Mouse (Mus musculus) liver, embryonic 18 days (tissue): Measurements from ENCODE around the gene Edn2. TPM values are rescaled to one million over a fixed set of nuclear protein-coding genes. Genes with fewer than 3 reads are reported as not detected.

Source experiments
- polyA plus RNA-seq: library from polyadenylated mRNA; depleted of rRNA; stranded (reverse); fragments of >200 nt; gene quantifications from 2 replicates; pipeline ENCODE4 v1.2.3, GENCODE M21; 2012; rRNA removed

The Edn2 gene
- polyA plus RNA-seq, result 0.06 and 0.08 TPM in 2 replicates

DNA sequence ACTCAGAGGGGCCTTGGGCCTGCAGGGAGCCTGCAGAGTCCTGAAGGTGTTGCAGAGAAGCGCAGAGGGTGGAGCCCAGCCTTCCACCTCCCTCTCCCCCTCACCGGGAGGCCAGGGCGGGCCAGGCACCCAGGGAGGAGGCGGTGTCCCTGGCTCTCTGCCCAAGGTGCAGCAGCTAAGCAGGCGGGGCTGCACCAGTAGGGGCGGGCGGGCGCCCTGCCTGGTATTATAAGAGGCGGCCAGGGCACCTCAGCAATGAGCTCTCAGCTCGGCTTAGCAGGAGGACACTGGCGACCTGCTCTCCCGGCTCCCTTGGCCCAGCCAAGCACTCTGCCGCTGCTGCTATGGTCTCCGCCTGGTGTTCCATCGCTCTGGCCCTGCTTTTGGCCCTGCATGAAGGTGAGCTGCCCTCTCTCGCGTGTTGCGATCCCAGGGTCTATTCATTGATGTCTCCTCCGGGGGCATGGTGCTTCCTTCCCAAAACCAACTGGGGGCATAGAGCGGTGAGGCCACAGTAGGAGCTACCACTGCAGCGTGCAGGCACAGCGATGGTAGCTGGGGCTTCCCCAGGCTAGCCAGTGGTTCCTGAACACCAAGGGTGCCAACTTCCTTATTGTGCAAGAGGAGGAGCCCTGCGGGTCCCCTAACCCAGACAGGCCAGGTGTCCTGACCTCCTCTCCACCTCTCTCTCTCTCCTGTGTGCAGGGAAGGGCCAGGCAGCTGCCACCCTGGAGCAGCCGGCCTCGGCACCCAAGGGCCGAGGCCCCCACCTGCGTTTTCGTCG, at the start of gene Edn2:
TSS of gene Edn2 (plus strand) at position 41 of the 784 bp plus-strand sequence.

Other genes starting within 250 kb of the Edn2 start
- not detected in 2 replicates for gene AL607142.1, start 96.2 kb upstream of the Edn2 start, polyA plus RNA-seq
- 0.04 and 0.08 TPM in 2 replicates for gene Foxo6, start 126.1 kb downstream of the Edn2 start, polyA plus RNA-seq
- 10.5 and 12.8 TPM in 2 replicates for gene Scmh1, start 244.1 kb downstream of the Edn2 start, polyA plus RNA-seq